Mouse (Mus musculus): ENCODE measurements at regions not wholly inside any gene's neighbourhood (a gene's known extent, or its start where the extent isn't known, plus 50 kb on each side); places are given as distances from the start of the nearest gene placed in this dataset.
A peak's percentile ranks its signal among the peaks of the same experiment; 100 is the strongest.

DNA sequence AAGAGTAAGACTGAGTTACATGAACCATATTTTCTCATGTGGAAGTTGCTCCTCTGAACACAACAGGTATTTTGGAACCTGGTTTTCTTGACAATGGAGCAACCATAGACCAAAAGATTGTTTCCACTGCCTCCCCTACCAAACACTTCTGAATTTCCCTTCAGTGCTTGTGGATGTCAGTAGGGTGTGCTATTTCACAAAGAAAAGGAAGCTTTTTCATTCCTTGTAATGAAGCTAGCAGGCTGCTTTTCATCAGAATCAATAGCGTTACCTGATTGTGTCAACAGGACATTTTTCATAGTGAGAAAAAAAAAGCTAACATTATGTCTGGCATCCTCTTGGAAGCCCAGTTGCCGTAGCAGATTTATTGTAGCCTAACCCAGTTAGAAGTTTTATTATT, 124.8 kb upstream of the Kcnab1 start:
- ATAC-seq (no peak), DNase-seq (ENCODE audit: low spot score) (no peak)
- Histone ChIP-seq H3K27ac (ENCODE audit: low read length) (no peak overlapping the region), H3K27me3 (replicated peaks; ENCODE audit: insufficient read depth, low read length) (no peaks in the 10 kb centered on the region), H3K4me2 (replicated peaks; ENCODE audit: low read depth, low read length) (no peak overlapping the region), H3K4me1 (ENCODE audit: insufficient read depth, low read depth, low read length) (no peaks in the 10 kb centered on the region), H3K9ac (replicated peaks; ENCODE audit: low read depth) (no peak overlapping the region), H3K4me3 (ENCODE audit: low read depth, low read length) (no peak overlapping the region), H3K9me3 (ENCODE audit: low read length) (no peaks in the 10 kb centered on the region), H3K36me3 (ENCODE audit: insufficient read depth, low read length) (no peaks in the 10 kb centered on the region)
- WGBS, result 40% methylated on average over 2 of the region's 2 CpGs
- TF ChIP-seq CTCF (IDR thresholded peaks at IDR 0.05), result peak; percentile 42; the same call in 1 of the 2 replicates
- TF ChIP-seq EP300 (IDR thresholded peaks at IDR 0.05), result no peak

DNA sequence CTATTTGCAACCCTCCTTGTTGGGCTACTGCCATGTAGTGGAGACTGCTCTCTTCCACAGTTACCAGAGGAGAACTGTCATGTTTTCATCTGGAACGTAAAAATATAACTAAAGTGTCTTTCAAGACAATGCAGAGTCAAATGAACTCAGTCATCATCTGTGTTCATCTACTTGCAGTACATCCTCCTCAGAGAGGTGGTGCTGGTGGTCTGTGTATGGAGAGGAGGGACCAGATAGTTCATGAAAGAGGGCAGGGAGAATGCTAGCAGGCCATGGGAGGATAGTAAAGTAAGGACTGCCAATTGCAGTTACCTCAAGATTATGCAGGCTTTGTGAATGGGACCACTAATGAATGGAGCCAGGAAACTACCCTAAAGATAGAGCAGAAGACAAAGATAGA, 121.5 kb upstream of the Kcnab1 start:
- whole genome bisulfite sequencing, result 58% methylated on average over 1 of the region's 1 CpGs
- no peak overlapping the region for H3K4me2 ChIP-seq (replicated peaks; ENCODE audit: low read depth, low read length)
- no peaks in the 10 kb centered on the region for H3K36me3 ChIP-seq (ENCODE audit: insufficient read depth, low read length)
- no peak for TF ChIP-seq EP300 (IDR thresholded peaks at IDR 0.05)
- peak; percentile 54 for TF ChIP-seq CTCF (IDR thresholded peaks at IDR 0.05)
- H3K27me3 ChIP-seq (replicated peaks; ENCODE audit: insufficient read depth, low read length), result no peaks in the 10 kb centered on the region
- DNase-seq (ENCODE audit: low spot score) (no peak), ATAC-seq (no peak)
- H3K4me1 ChIP-seq (ENCODE audit: insufficient read depth, low read depth, low read length), result no peaks in the 10 kb centered on the region
- H3K27ac ChIP-seq (ENCODE audit: low read length), result no peak overlapping the region
- no peak overlapping the region for H3K4me3 ChIP-seq (ENCODE audit: low read depth, low read length)
- no peaks in the 10 kb centered on the region for H3K9me3 ChIP-seq (ENCODE audit: low read length)
- no peak overlapping the region for H3K9ac ChIP-seq (replicated peaks; ENCODE audit: low read depth)

DNA sequence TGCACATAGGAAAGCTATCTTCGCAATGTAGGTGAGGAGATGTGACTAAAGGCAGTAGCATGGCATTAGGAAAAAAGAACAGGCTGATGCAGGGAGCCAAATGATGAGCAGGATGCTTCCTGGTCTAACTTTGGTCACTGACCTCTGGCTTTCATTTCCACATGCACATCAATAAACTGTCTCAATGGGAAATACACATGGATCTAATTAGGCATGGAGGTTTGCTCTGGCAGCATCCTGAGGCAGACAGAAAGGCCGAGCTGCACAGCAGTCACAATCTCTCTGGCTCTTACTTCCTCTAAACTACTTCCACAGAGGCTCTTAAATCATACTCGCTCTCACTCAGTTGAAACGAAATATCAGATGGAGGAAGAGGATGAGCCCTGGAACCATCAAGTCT, 112.7 kb upstream of the Kcnab1 start:
- no peaks in the 10 kb centered on the region for H3K4me1 ChIP-seq (ENCODE audit: insufficient read depth, low read depth, low read length)
- H3K4me3 ChIP-seq (ENCODE audit: low read depth, low read length), result no peak overlapping the region
- no peak for DNase-seq (ENCODE audit: low spot score)
- ATAC-seq, result no peak
- H3K4me2 ChIP-seq (replicated peaks; ENCODE audit: low read depth, low read length), result no peak overlapping the region
- WGBS, result 61% methylated on average over 4 of the region's 4 CpGs
- H3K9ac ChIP-seq (replicated peaks; ENCODE audit: low read depth), result no peak overlapping the region
- no peak overlapping the region for H3K27ac ChIP-seq (ENCODE audit: low read length)
- H3K9me3 ChIP-seq (ENCODE audit: low read length), result no peaks in the 10 kb centered on the region
- TF ChIP-seq EP300 (IDR thresholded peaks at IDR 0.05) (no peak), CTCF (IDR thresholded peaks at IDR 0.05) (no peak)
- H3K36me3 ChIP-seq (ENCODE audit: insufficient read depth, low read length), result no peaks in the 10 kb centered on the region
- H3K27me3 ChIP-seq (replicated peaks; ENCODE audit: insufficient read depth, low read length), result no peaks in the 10 kb centered on the region

- H3K4me3 ChIP-seq (ENCODE audit: low read depth, low read length), result no peak overlapping the region
- no peak overlapping the region for H3K4me2 ChIP-seq (replicated peaks; ENCODE audit: low read depth, low read length)
- ATAC-seq (no peak), DNase-seq (ENCODE audit: low spot score) (no peak)
- no peaks in the 10 kb centered on the region for H3K27me3 ChIP-seq (replicated peaks; ENCODE audit: insufficient read depth, low read length)
- H3K4me1 ChIP-seq (ENCODE audit: insufficient read depth, low read depth, low read length), result no peaks in the 10 kb centered on the region
- no peak overlapping the region for H3K27ac ChIP-seq (ENCODE audit: low read length)
- H3K36me3 ChIP-seq (ENCODE audit: insufficient read depth, low read length), result no peaks in the 10 kb centered on the region
- H3K9ac ChIP-seq (replicated peaks; ENCODE audit: low read depth), result no peak overlapping the region
- no peak for TF ChIP-seq EP300 (IDR thresholded peaks at IDR 0.05)
- no peak for TF ChIP-seq CTCF (IDR thresholded peaks at IDR 0.05)
- H3K9me3 ChIP-seq (ENCODE audit: low read length), result no peaks in the 10 kb centered on the region
These were observed 111.6 kb upstream of the Kcnab1 start for GRCm38 (mm10) chr3:64997552-64997951.

- H3K27me3 ChIP-seq (replicated peaks; ENCODE audit: insufficient read depth, low read length), result no peaks in the 10 kb centered on the region
- no peak overlapping the region for H3K4me2 ChIP-seq (replicated peaks; ENCODE audit: low read depth, low read length)
- H3K4me3 ChIP-seq (ENCODE audit: low read depth, low read length), result no peak overlapping the region
- H3K27ac ChIP-seq (ENCODE audit: low read length), result no peak overlapping the region
- H3K9ac ChIP-seq (replicated peaks; ENCODE audit: low read depth), result no peak overlapping the region
- H3K4me1 ChIP-seq (ENCODE audit: insufficient read depth, low read depth, low read length), result no peaks in the 10 kb centered on the region
- TF ChIP-seq CTCF (IDR thresholded peaks at IDR 0.05) (no peak), EP300 (IDR thresholded peaks at IDR 0.05) (no peak)
- ATAC-seq (no peak), DNase-seq (ENCODE audit: low spot score) (no peak)
- 27% methylated on average over 4 of the region's 4 CpGs for WGBS
- no peaks in the 10 kb centered on the region for H3K36me3 ChIP-seq (ENCODE audit: insufficient read depth, low read length)
- no peaks in the 10 kb centered on the region for H3K9me3 ChIP-seq (ENCODE audit: low read length)
These were observed 108.1 kb upstream of the Kcnab1 start for GRCm38 (mm10) chr3:65001131-65001530.

GRCm38 (mm10) chr3:65002578-65002977, 106.6 kb upstream of the Kcnab1 start:
- DNase-seq (ENCODE audit: low spot score), result no peak
- no peaks in the 10 kb centered on the region for H3K36me3 ChIP-seq (ENCODE audit: insufficient read depth, low read length)
- no peaks in the 10 kb centered on the region for H3K4me1 ChIP-seq (ENCODE audit: insufficient read depth, low read depth, low read length)
- H3K27me3 ChIP-seq (replicated peaks; ENCODE audit: insufficient read depth, low read length), result no peaks in the 10 kb centered on the region
- H3K9ac ChIP-seq (replicated peaks; ENCODE audit: low read depth), result no peak overlapping the region
- no peak overlapping the region for H3K27ac ChIP-seq (ENCODE audit: low read length)
- no peak for TF ChIP-seq CTCF (IDR thresholded peaks at IDR 0.05)
- TF ChIP-seq EP300 (IDR thresholded peaks at IDR 0.05), result no peak
- no peak for ATAC-seq
- H3K9me3 ChIP-seq (ENCODE audit: low read length), result no peaks in the 10 kb centered on the region
- no peak overlapping the region for H3K4me2 ChIP-seq (replicated peaks; ENCODE audit: low read depth, low read length)
- no peak overlapping the region for H3K4me3 ChIP-seq (ENCODE audit: low read depth, low read length)

- TF ChIP-seq CTCF (IDR thresholded peaks at IDR 0.05) (no peak), EP300 (IDR thresholded peaks at IDR 0.05) (no peak)
- ATAC-seq (no peak), DNase-seq (ENCODE audit: low spot score) (no peak)
- no peaks in the 10 kb centered on the region for H3K4me1 ChIP-seq (ENCODE audit: insufficient read depth, low read depth, low read length)
- H3K4me3 ChIP-seq (ENCODE audit: low read depth, low read length), result no peak overlapping the region
- H3K9ac ChIP-seq (replicated peaks; ENCODE audit: low read depth), result no peak overlapping the region
- H3K9me3 ChIP-seq (ENCODE audit: low read length), result no peaks in the 10 kb centered on the region
- H3K27ac ChIP-seq (ENCODE audit: low read length), result no peak overlapping the region
- H3K4me2 ChIP-seq (replicated peaks; ENCODE audit: low read depth, low read length), result no peak overlapping the region
- 70% methylated on average over 1 of the region's 1 CpGs for WGBS
- no peaks in the 10 kb centered on the region for H3K27me3 ChIP-seq (replicated peaks; ENCODE audit: insufficient read depth, low read length)
- H3K36me3 ChIP-seq (ENCODE audit: insufficient read depth, low read length), result no peaks in the 10 kb centered on the region
These were observed 103.1 kb upstream of the Kcnab1 start for GRCm38 (mm10) chr3:65006127-65006526.

Measured in lung, postnatal 0 days (tissue).